Mouse (Mus musculus) neural tube, embryonic 10.5 days (tissue): ENCODE results near the gene Lexm.

Source experiments
- DNase-seq: peaks from one replicate; pipeline ENCODE4 v3.0.0-alpha.2; 2017; ENCODE audit warnings: low spot score; ENCODE audit errors: extremely low spot score

The Lexm gene

GRCm38 (mm10) chr4:106582428-106583153 lies 34.5 kb downstream of the Lexm start:
- DNase-seq, result no peak

GRCm38 (mm10) chr4:106581865-106582204 lies 35.2 kb downstream of the Lexm start:
- no peak for DNase-seq

GRCm38 (mm10) chr4:106581176-106581864 lies 35.7 kb downstream of the Lexm start:
- no peak for DNase-seq

- no peak for DNase-seq
Observed at GRCm38 (mm10) chr4:106577511-106577910, 39.5 kb downstream of the Lexm start.

GRCm38 (mm10) chr4:106575022-106575421 lies 42.0 kb downstream of the Lexm start:
- DNase-seq, result no peak

GRCm38 (mm10) chr4:106571081-106571724 lies 45.8 kb downstream of the Lexm start:
- DNase-seq, result no peak

GRCm38 (mm10) chr4:106569680-106570079 lies 47.4 kb downstream of the Lexm start:
- no peak for DNase-seq

GRCm38 (mm10) chr4:106564161-106564560 lies 52.9 kb downstream of the Lexm start:
- DNase-seq, result no peak

- no peak for DNase-seq
Observed at GRCm38 (mm10) chr4:106562837-106563790, 53.9 kb downstream of the Lexm start.

- no peak for DNase-seq
Observed at GRCm38 (mm10) chr4:106562006-106562405, 55.0 kb downstream of the Lexm start.

GRCm38 (mm10) chr4:106560846-106561781 lies 55.9 kb downstream of the Lexm start, which contains the start of gene Dhcr24:
Dhcr24 (plus strand) TSS chr4:106561038.
- DNase-seq, result peak; percentile 94

- no peak for DNase-seq
Observed at GRCm38 (mm10) chr4:106560213-106560845, 56.7 kb downstream of the Lexm start.

GRCm38 (mm10) chr4:106559343-106560212 lies 57.5 kb downstream of the Lexm start:
- DNase-seq, result no peak

- DNase-seq, result no peak
Observed at GRCm38 (mm10) chr4:106557978-106558377, 59.1 kb downstream of the Lexm start.

- DNase-seq, result no peak
Observed at GRCm38 (mm10) chr4:106557262-106557661, 59.8 kb downstream of the Lexm start.

GRCm38 (mm10) chr4:106550516-106551166 lies 66.4 kb downstream of the Lexm start:
- DNase-seq, result no peak

- DNase-seq, result no peak
Observed at GRCm38 (mm10) chr4:106548113-106548512, 68.9 kb downstream of the Lexm start.

- no peak for DNase-seq
Observed at GRCm38 (mm10) chr4:106546896-106547295, 70.1 kb downstream of the Lexm start.
